Comparison of ENCODE assay signal across 26 mouse cellular contexts in genomic region chr6:29753336-29753735, GRCm38 (mm10). TPM values are rescaled to one million over a fixed set of nuclear protein-coding genes. Genes with fewer than 3 reads are reported as not detected.
"Had no signal": no experiment of that assay in that cellular context is flagged by ENCODE, and none has a peak within 500 bp of the region (broad histone marks: within the 10 kb centered on the region; RNA-seq: fewer than 3 reads in every experiment).

No protein-coding gene starts in this region.

- DNase-seq: gastrocnemius, adult 2 months; gastrocnemius, postnatal 10 days; gastrocnemius, postnatal 25 days; heart, adult 18-20 months; heart, postnatal 10 days; heart, postnatal 4 days; kidney, adult 18-20 months; kidney, adult 8-10 months; kidney, postnatal 10 days; kidney, postnatal 25 days; kidney, postnatal 4 days; liver had no signal

- H3K9ac ChIP-seq: heart, embryonic 12.5 days; hindbrain, embryonic 12.5 days; hindbrain, embryonic 14.5 days; intestine, embryonic 15.5 days; limb, embryonic 12.5 days had no signal

- H3K4me2 ChIP-seq: heart, embryonic 12.5 days; hindbrain, embryonic 12.5 days; hindbrain, embryonic 14.5 days; intestine, embryonic 15.5 days; limb, embryonic 12.5 days; liver, embryonic 11.5 days had no signal

- H3K4me1 ChIP-seq: heart, embryonic 10.5 days; heart, embryonic 12.5 days; hindbrain, embryonic 10.5 days; hindbrain, embryonic 12.5 days; intestine, embryonic 15.5 days; limb, embryonic 10.5 days; limb, embryonic 12.5 days had no signal

- H3K27me3 ChIP-seq: heart, embryonic 12.5 days; hindbrain, embryonic 12.5 days; intestine, embryonic 15.5 days; limb, embryonic 12.5 days had no signal

- H3K27ac ChIP-seq: gastrocnemius, adult 2 months; heart, embryonic 10.5 days; hindbrain, embryonic 10.5 days; hindbrain, embryonic 12.5 days; hindbrain, embryonic 14.5 days; intestine, embryonic 15.5 days; left cerebral cortex, adult 2 months; limb, embryonic 10.5 days; limb, embryonic 12.5 days had no signal

- H3K4me3 ChIP-seq: gastrocnemius, adult 2 months; heart, embryonic 10.5 days; heart, embryonic 12.5 days; hindbrain, embryonic 10.5 days; hindbrain, embryonic 12.5 days; intestine, embryonic 15.5 days; layer of hippocampus, adult 2 months; left cerebral cortex, adult 2 months; limb, embryonic 10.5 days; limb, embryonic 12.5 days had no signal

- ATAC-seq: hindbrain, embryonic 16.5 days; inflammation-experienced regulatory T-cells, adult 6 months; intestine, embryonic 15.5 days; intestine, postnatal 0 days had no signal

RNA-seq across cellular contexts. Expression of gene Smo, which starts 18.0 kb away (rescaled TPM):
- polyA plus RNA-seq: inflammation-experienced regulatory T-cells, adult 6 months had no signal
